Mouse (Mus musculus) liver, postnatal 0 days (tissue): ENCODE results near the gene Stfa2l1. TPM values are rescaled to one million over a fixed set of nuclear protein-coding genes. Genes with fewer than 3 reads are reported as not detected.
"Not testable (repeated sequence)": the region's sequence is repeated elsewhere in the genome, so short reads cannot be mapped to it uniquely, and the experiment has no call there.

Source experiments
- ATAC-seq: fragments of 200-750 bp; cut with Nextera tagmentation; 2 replicates; pipeline ENCODE4 v1.8.0; 2017; ENCODE audit warnings: mild to moderate bottlenecking, moderate library complexity
- DNase-seq: peaks from one replicate; pipeline ENCODE4 v3.0.0-alpha.2; 2016
- H3K27ac ChIP-seq: fragments of 300-500 bp; sonication (generic); 2 replicates; pipeline ENCODE4 v1.5.1; 2014; ENCODE audit warnings: antibody characterized with exemption, moderate library complexity, mild to moderate bottlenecking, low read depth
- H3K27me3 ChIP-seq: fragments of 300-500 bp; sonication (generic); 2 replicates; pipeline ENCODE4 v1.6.1; 2014; ENCODE audit warnings: low read length, control low read depth, mixed read lengths; ENCODE audit not compliant: insufficient read depth
- H3K36me3 ChIP-seq: fragments of 300-500 bp; sonication (generic); replicated peaks from 2 replicates; pipeline ENCODE4 v1.6.1; 2014; ENCODE audit warnings: mild to moderate bottlenecking, control low read depth, low read length, moderate library complexity, mixed read lengths; ENCODE audit not compliant: insufficient read depth
- H3K4me1 ChIP-seq: fragments of 300-500 bp; sonication (generic); 2 replicates; pipeline ENCODE4 v1.6.1; 2014; ENCODE audit warnings: antibody characterized with exemption, mild to moderate bottlenecking, control low read depth; ENCODE audit not compliant: insufficient read depth
- H3K4me2 ChIP-seq: fragments of 300-500 bp; sonication (generic); 2 replicates; pipeline ENCODE4 v1.6.1; 2014; ENCODE audit warnings: low read depth, mild to moderate bottlenecking, low read length, moderate library complexity, mixed read lengths
- H3K4me3 ChIP-seq: fragments of 300-500 bp; sonication (generic); 2 replicates; pipeline ENCODE4 v1.5.1; 2014; ENCODE audit warnings: low read depth, low read length
- H3K9ac ChIP-seq: fragments of 300-500 bp; sonication (generic); replicated peaks from 2 replicates; pipeline ENCODE4 v1.6.1; 2014; ENCODE audit warnings: mild to moderate bottlenecking, moderate library complexity
- H3K9me3 ChIP-seq: fragments of 300-500 bp; sonication (generic); 2 replicates; pipeline ENCODE4 v1.6.1; 2016; ENCODE audit warnings: mild to moderate bottlenecking, control low read depth, low read length, mixed read lengths
- CTCF ChIP-seq: sonication (generic); IDR thresholded peaks from 2 replicates; pipeline ENCODE4 v1.5.1; 2016; ENCODE audit warnings: antibody characterized with exemption, low read depth
- EP300 ChIP-seq: IDR thresholded peaks from 2 replicates; pipeline ENCODE4 v1.6.1; 2016; ENCODE audit warnings: antibody characterized with exemption, low read depth, mild to moderate bottlenecking
- WGBS: fragments of 180-500 bp; shearing (Covaris S2); extraction: QIAGEN DNeasy Blood & Tissue Kit; methylation state at CpG from one replicate; pipeline ENCODE4 v1.1.7; 2014; ENCODE audit not compliant: insufficient replicate concordance; 5-methylcytosine and 5-hydroxymethylcytosine counted together
- polyA plus RNA-seq: library from polyadenylated mRNA; unstranded; fragments of >200 nt; fragmentation: Nextera tagmentation; extraction: Ambion mirVana; gene quantifications from 2 replicates; pipeline ENCODE4 v1.2.1, GENCODE M21; 2015

Gene Stfa2l1
- 245 and 249 TPM in 2 replicates for polyA plus RNA-seq

GRCm38 (mm10) chr16:36156402-36156975 is at the start of gene Stfa2l1:
Gene Stfa2l1 (plus strand): TSS chr16:36156811.
- peak within 1 kb of the TSS; percentile 55; the same call in 1 of the 2 replicates for H3K27ac ChIP-seq
- H3K9me3 ChIP-seq: no peaks in the 10 kb centered on the region
- no peaks in the 10 kb centered on the region for H3K36me3 ChIP-seq
- H3K4me2 ChIP-seq: no peak within 1 kb of the TSS
- H3K9ac ChIP-seq: peak within 1 kb of the TSS; percentile 21; the same call in 1 of the 2 replicates
- H3K27me3 ChIP-seq: no peaks in the 10 kb centered on the region
- DNase-seq (peak; percentile 17), ATAC-seq (peak; percentile 25; the same call in 1 of the 2 replicates)
- TF ChIP-seq EP300 (peak; percentile 45), CTCF (no peak)
- H3K4me3 ChIP-seq: peak within 1 kb of the TSS; percentile 8; the same call in 1 of the 2 replicates
- no peaks in the 10 kb centered on the region for H3K4me1 ChIP-seq

- H3K9me3 ChIP-seq, ATAC-seq, H3K36me3 ChIP-seq, H3K4me1 ChIP-seq, H3K27me3 ChIP-seq, H3K4me2 ChIP-seq, H3K9ac ChIP-seq, H3K27ac ChIP-seq, H3K4me3 ChIP-seq, DNase-seq: not testable (repeated sequence)
Measured at GRCm38 (mm10) chr16:36111486-36111885, 45.1 kb upstream of the Stfa2l1 start.

GRCm38 (mm10) chr16:36115751-36116150 is 40.9 kb upstream of the Stfa2l1 start:
- H3K27me3 ChIP-seq, H3K4me3 ChIP-seq, H3K4me1 ChIP-seq, H3K9me3 ChIP-seq, H3K4me2 ChIP-seq, DNase-seq, ATAC-seq, H3K9ac ChIP-seq, H3K36me3 ChIP-seq, H3K27ac ChIP-seq: not testable (repeated sequence)
- 68% methylated on average over 6 of the region's 6 CpGs for WGBS

- H3K4me2 ChIP-seq: no peak overlapping the region
- H3K27ac ChIP-seq: no peak overlapping the region
- H3K4me1 ChIP-seq: no peaks in the 10 kb centered on the region
- ATAC-seq (no peak), DNase-seq (no peak)
- TF ChIP-seq CTCF (no peak), EP300 (no peak)
- no peaks in the 10 kb centered on the region for H3K36me3 ChIP-seq
- no peaks in the 10 kb centered on the region for H3K9me3 ChIP-seq
- WGBS: 77% methylated on average over 7 of the region's 7 CpGs
- no peak overlapping the region for H3K4me3 ChIP-seq
- no peak overlapping the region for H3K9ac ChIP-seq
- H3K27me3 ChIP-seq: no peaks in the 10 kb centered on the region
Measured at GRCm38 (mm10) chr16:36128092-36128491, 28.5 kb upstream of the Stfa2l1 start.

GRCm38 (mm10) chr16:36131141-36131540 is 25.5 kb upstream of the Stfa2l1 start, which contains the start of gene Csta1:
Gene Csta1 (minus strand): TSS chr16:36131241.
- H3K9me3 ChIP-seq: no peaks in the 10 kb centered on the region
- no peak for TF ChIP-seq CTCF
- TF ChIP-seq EP300: no peak
- H3K4me1 ChIP-seq: no peaks in the 10 kb centered on the region

GRCm38 (mm10) chr16:36138201-36138600 is 18.4 kb upstream of the Stfa2l1 start:
- Histone ChIP-seq H3K4me2 (no peak overlapping the region), H3K9ac (no peak overlapping the region), H3K9me3 (no peaks in the 10 kb centered on the region), H3K27ac (no peak overlapping the region), H3K36me3 (no peaks in the 10 kb centered on the region), H3K4me1 (no peaks in the 10 kb centered on the region), H3K27me3 (no peaks in the 10 kb centered on the region), H3K4me3 (no peak overlapping the region)
- no peak for TF ChIP-seq CTCF
- TF ChIP-seq EP300: no peak
- ATAC-seq (no peak), DNase-seq (no peak)
- WGBS: 54% methylated on average over 2 of the region's 2 CpGs

More at GRCm38 (mm10) chr16:36131141-36131540, 25.5 kb upstream of the Stfa2l1 start, which contains the start of gene Csta1:
- Histone ChIP-seq H3K36me3 (no peaks in the 10 kb centered on the region), H3K9ac (no peak within 1 kb of the TSS), H3K4me2 (no peak within 1 kb of the TSS), H3K27me3 (no peaks in the 10 kb centered on the region), H3K27ac (no peak within 1 kb of the TSS), H3K4me3 (no peak within 1 kb of the TSS)
- ATAC-seq (no peak), DNase-seq (no peak)
- WGBS: 56% methylated on average over 1 of the region's 1 CpGs

GRCm38 (mm10) chr16:36167841-36168240 is 11.2 kb downstream of the Stfa2l1 start:
- H3K9ac ChIP-seq, H3K27ac ChIP-seq, H3K4me3 ChIP-seq, H3K4me2 ChIP-seq, H3K4me1 ChIP-seq, ATAC-seq, H3K36me3 ChIP-seq, H3K9me3 ChIP-seq, H3K27me3 ChIP-seq, DNase-seq: not testable (repeated sequence)
- 82% methylated on average over 9 of the region's 10 CpGs for WGBS
